Mouse (Mus musculus) CH12.LX (cell line): ENCODE measurements around the gene Eloa. TPM values are rescaled to one million over a fixed set of nuclear protein-coding genes. Genes with fewer than 3 reads are reported as not detected.

ENCODE experiments used
- DNase-seq: peaks from one replicate; pipeline ENCODE4 v3.0.0-alpha.2; 2013; ENCODE audit errors: extremely low read depth
- H3K27ac ChIP-seq: 2 replicates; pipeline ENCODE4 v1.5.1; 2012; ENCODE audit warnings: low read depth, mild to moderate bottlenecking, control low read depth, moderate library complexity; ENCODE audit not compliant: insufficient read depth
- H3K27me3 ChIP-seq: replicated peaks from 2 replicates; pipeline ENCODE3; 2012; ENCODE audit warnings: inconsistent platforms
- H3K36me3 ChIP-seq, 2 experiments: replicated peaks in 1 of 2; 2 replicates each; pipeline versions ENCODE3 to v1.6.1; 2012; ENCODE audit warnings: inconsistent platforms in 1 of 2, low read length in 1 of 2, mild to moderate bottlenecking in 1 of 2, mixed read lengths in 1 of 2, moderate library complexity in 1 of 2; ENCODE audit not compliant: control insufficient read depth in 1 of 2, insufficient read depth in 1 of 2
- H3K4me1 ChIP-seq, 2 experiments: 2 replicates each; pipeline ENCODE4 v1.6.1; 2012; ENCODE audit warnings: inconsistent platforms in 1 of 2, moderate library complexity in 1 of 2; ENCODE audit not compliant: insufficient read depth in 2 of 2, control insufficient read depth in 1 of 2
- H3K4me2 ChIP-seq: 2 replicates; pipeline ENCODE4 v1.6.1; 2012; ENCODE audit warnings: low read depth, mild to moderate bottlenecking, control low read depth; ENCODE audit not compliant: poor library complexity, insufficient read depth, severe bottlenecking
- H3K4me3 ChIP-seq, 3 experiments: fragments of 150-350 bp in 1 of 3; sonication (generic) in 1 of 3; replicated peaks in 1 of 3; 2 replicates each; pipeline versions ENCODE3 to v1.5.1; 2011 to 2012; ENCODE audit warnings: low read depth in 2 of 3, low read length in 2 of 3, mild to moderate bottlenecking in 2 of 3, moderate library complexity in 2 of 3, control low read depth in 1 of 3, improper control_type of control experiment in 1 of 3, inconsistent platforms in 1 of 3, mixed read lengths in 1 of 3; ENCODE audit not compliant: poor library complexity in 1 of 3
- H3K79me2 ChIP-seq: replicated peaks from 2 replicates; pipeline ENCODE4 v1.6.1; 2012; ENCODE audit warnings: mild to moderate bottlenecking, moderate library complexity; ENCODE audit not compliant: control insufficient read depth, poor library complexity, insufficient read depth, severe bottlenecking; ENCODE audit errors: extremely low read depth
- H3K9ac ChIP-seq: 2 replicates; pipeline ENCODE4 v1.6.1; 2012; ENCODE audit warnings: low read depth, mild to moderate bottlenecking, control low read depth, moderate library complexity; ENCODE audit not compliant: insufficient read depth
- H3K9me3 ChIP-seq: replicated peaks from 2 replicates; pipeline ENCODE3; 2012; ENCODE audit warnings: low read length, inconsistent platforms, mixed read lengths
- CHD1 ChIP-seq: IDR thresholded peaks from 2 replicates; pipeline ENCODE4 v1.6.1; 2012; ENCODE audit warnings: low read depth, low read length, improper control_type of control experiment, inconsistent platforms
- ELF1 ChIP-seq: IDR thresholded peaks from 2 replicates; pipeline ENCODE4 v1.6.1; 2014; ENCODE audit warnings: low read depth, mild to moderate bottlenecking, inconsistent platforms, low read length, improper control_type of control experiment
- EP300 ChIP-seq: IDR thresholded peaks from 2 replicates; pipeline ENCODE4 v1.6.1; 2011; ENCODE audit warnings: low read length, improper control_type of control experiment
- GABPA ChIP-seq: IDR thresholded peaks from 2 replicates; pipeline ENCODE4 v1.6.1; 2012; ENCODE audit warnings: low read depth, low read length, improper control_type of control experiment, inconsistent platforms; ENCODE audit not compliant: insufficient replicate concordance
- HCFC1 ChIP-seq: IDR thresholded peaks from 2 replicates; pipeline ENCODE4 v1.6.1; 2012; ENCODE audit warnings: low read depth, mild to moderate bottlenecking, inconsistent platforms, low read length, improper control_type of control experiment
- MAX ChIP-seq: IDR thresholded peaks from 2 replicates; pipeline ENCODE4 v1.6.1; 2011; ENCODE audit warnings: low read length, improper control_type of control experiment
- MXI1 ChIP-seq: IDR thresholded peaks from 2 replicates; pipeline ENCODE4 v1.6.1; 2011; ENCODE audit warnings: mild to moderate bottlenecking, low read depth, low read length, improper control_type of control experiment
- MYC ChIP-seq: IDR thresholded peaks from 2 replicates; pipeline ENCODE4 v1.6.1; 2011; ENCODE audit warnings: low read depth, mild to moderate bottlenecking, improper control_type of control experiment, low read length
- NELFE ChIP-seq: IDR thresholded peaks from 2 replicates; pipeline ENCODE4 v1.6.1; 2011; ENCODE audit warnings: low read depth, low read length, improper control_type of control experiment
- PAX5 ChIP-seq: IDR thresholded peaks from 2 replicates; pipeline ENCODE4 v1.6.1; 2012; ENCODE audit warnings: low read length, inconsistent platforms, mixed read lengths
- POLR2A ChIP-seq: IDR thresholded peaks from 2 replicates; pipeline ENCODE4 v1.6.1; 2011; ENCODE audit warnings: low read depth, mild to moderate bottlenecking, improper control_type of control experiment, low read length
- RAD21 ChIP-seq: IDR thresholded peaks from 2 replicates; pipeline ENCODE4 v1.6.1; 2011; ENCODE audit warnings: low read depth, mild to moderate bottlenecking, low read length, improper control_type of control experiment, moderate library complexity
- RCOR1 ChIP-seq: conservative IDR thresholded peaks from 2 replicates; pipeline ENCODE4 v1.6.1; 2012; ENCODE audit warnings: low read depth, mild to moderate bottlenecking, inconsistent platforms, low read length, improper control_type of control experiment
- SIN3A ChIP-seq: IDR thresholded peaks from 2 replicates; pipeline ENCODE4 v1.6.1; 2012; ENCODE audit warnings: low read length, improper control_type of control experiment, inconsistent platforms
- SMC3 ChIP-seq: IDR thresholded peaks from 2 replicates; pipeline ENCODE4 v1.6.1; 2011; ENCODE audit warnings: low read depth, low read length, improper control_type of control experiment
- TBP ChIP-seq: conservative IDR thresholded peaks from 2 replicates; pipeline ENCODE4 v1.6.1; 2011; ENCODE audit warnings: low read depth, low read length, improper control_type of control experiment
- TCF12 ChIP-seq: IDR thresholded peaks from 2 replicates; pipeline ENCODE4 v1.6.1; 2014; ENCODE audit warnings: low read depth, mild to moderate bottlenecking, inconsistent platforms, low read length, improper control_type of control experiment
- USF1 ChIP-seq: IDR thresholded peaks from 2 replicates; pipeline ENCODE4 v1.6.1; 2014; ENCODE audit warnings: low read depth, mild to moderate bottlenecking, inconsistent platforms, low read length, improper control_type of control experiment
- ZKSCAN1 ChIP-seq: IDR thresholded peaks from 2 replicates; pipeline ENCODE4 v1.6.1; 2012; ENCODE audit warnings: low read depth, inconsistent platforms, low read length, improper control_type of control experiment, borderline replicate concordance
- ZNF384 ChIP-seq: IDR thresholded peaks from 2 replicates; pipeline ENCODE4 v1.6.1; 2012; ENCODE audit warnings: low read depth, low read length, improper control_type of control experiment, inconsistent platforms
- dilution Hi-C: fragments of 300-500 bp; cut with MboI; formaldehyde crosslinking; loops from 2 replicates; pipeline ENCODE4 v1.14.3; 2020; ENCODE audit warnings: low sequenced_read_pairs; ENCODE audit not compliant: extremely low pct_unique_long_range_greater_than_20kb, extremely low pct_ligation_motif_present
- in situ Hi-C: fragments of 300-500 bp; cut with MboI; formaldehyde crosslinking; loops from 3 replicates; pipeline ENCODE4 v1.14.3; 2019; ENCODE audit warnings: low sequenced_read_pairs, low pct_ligation_motif_present, low pct_unique_long_range_greater_than_20kb, mixed read lengths
- polyA plus RNA-seq: library from polyadenylated mRNA; unstranded; fragments of >175 nt; gene quantifications from 2 replicates; pipeline ENCODE4 v1.2.1, GENCODE M21; 2012; ENCODE audit warnings: low read depth; ENCODE audit not compliant: insufficient read length
- total RNA-seq, 2 experiments: library from RNA; depleted of rRNA; stranded (reverse); fragments of 300-350 nt in 1 of 2; fragments of >200 nt in 1 of 2; gene quantifications; 2 replicates each; pipeline ENCODE4 v1.2.3; 2012 to 2014

Eloa gene
- total and polyA plus RNA-seq, 3 experiments, result 45.8 to 66.2 (median 66.0) TPM

DNA sequence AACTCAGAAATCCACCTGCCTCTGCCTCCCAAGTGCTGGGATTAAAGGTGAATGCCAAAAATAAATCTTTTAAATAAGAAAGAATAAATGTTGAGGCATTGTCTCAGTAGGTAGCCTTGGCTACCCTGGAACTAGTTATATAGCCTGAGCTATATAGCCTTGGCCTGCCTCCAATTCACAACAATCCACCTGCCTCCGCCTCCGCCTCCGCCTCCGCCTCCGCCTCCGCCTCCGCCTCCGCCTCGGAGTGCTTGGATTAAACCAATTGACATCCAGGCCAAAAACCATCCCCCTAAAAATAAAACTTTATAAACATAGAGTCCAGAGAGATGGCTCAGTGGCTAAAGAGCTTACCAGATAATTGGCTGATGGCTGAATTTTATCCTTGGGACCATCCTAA, 1.4 kb upstream of the Eloa start:
- no peak overlapping the region for H3K4me3 ChIP-seq
- H3K27ac ChIP-seq, result no peak overlapping the region
- H3K9ac ChIP-seq, result no peak overlapping the region
- H3K79me2 ChIP-seq, result peaks cover 35% of the 10 kb centered on the region
- in situ Hi-C loops (no loop called here), dilution Hi-C loops (no loop called here)
- H3K9me3 ChIP-seq, result peaks cover 3% of the 10 kb centered on the region
- peaks cover 15 to 39% of the 10 kb centered on the region in 2 experiments for H3K4me1 ChIP-seq
- peaks cover 5 to 17% of the 10 kb centered on the region in 2 experiments for H3K36me3 ChIP-seq
- no peak overlapping the region for H3K4me2 ChIP-seq
- no peaks in the 10 kb centered on the region for H3K27me3 ChIP-seq
- DNase-seq, result no peak
- no peak for TF ChIP-seq TBP
- no peak for TF ChIP-seq POLR2A
- no peak for TF ChIP-seq RAD21
- no peak for TF ChIP-seq EP300
- TF ChIP-seq RCOR1, result no peak
- no peak for TF ChIP-seq CHD1
- TF ChIP-seq MAX, result no peak
- TF ChIP-seq SMC3, result no peak

DNA sequence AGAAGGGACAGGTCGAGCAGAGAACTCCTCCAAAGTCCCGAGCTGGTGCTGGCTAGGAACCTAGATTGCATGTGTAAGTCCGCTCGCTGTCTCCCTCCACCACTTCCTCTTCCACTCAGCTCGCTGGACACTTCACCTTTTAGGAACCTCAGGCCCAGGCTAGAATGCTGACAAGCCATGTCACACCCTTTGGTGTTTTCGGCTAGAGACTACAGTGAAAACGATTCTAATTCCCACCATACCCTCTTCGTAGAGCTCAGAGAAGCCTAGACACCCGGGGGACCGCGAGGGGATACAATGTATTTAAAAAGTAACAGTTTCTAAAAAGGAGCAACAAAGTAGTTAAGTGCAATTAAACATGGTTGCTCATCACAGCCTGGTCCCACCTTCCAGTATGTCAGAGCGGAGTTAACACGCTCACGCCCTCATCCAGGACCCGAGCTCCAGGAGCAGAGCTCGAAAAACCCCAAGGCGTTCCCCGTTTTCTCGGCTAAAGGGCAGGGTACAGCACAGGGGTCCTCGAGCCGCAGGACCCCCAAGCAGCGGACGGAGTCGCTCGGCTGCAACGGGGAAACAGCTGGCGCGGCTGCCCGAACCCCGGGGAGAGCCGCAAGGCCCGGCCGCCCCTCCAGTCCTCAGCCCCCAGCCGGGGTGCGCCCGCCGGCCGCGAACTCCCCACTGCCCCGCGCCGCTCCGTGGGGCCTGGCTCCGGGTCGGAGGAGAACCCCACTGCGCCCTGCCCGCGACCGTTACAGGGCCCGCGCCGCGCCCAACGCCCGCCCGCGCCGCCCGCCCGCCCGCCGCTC, 617 bp downstream of the Eloa start:
- H3K4me2 ChIP-seq, result no peak overlapping the region
- peak overlapping the region; percentile 97 for H3K9ac ChIP-seq
- in situ Hi-C loops (no loop called here), dilution Hi-C loops (no loop called here)
- no peak for DNase-seq
- H3K27me3 ChIP-seq, result no peaks in the 10 kb centered on the region
- H3K9me3 ChIP-seq, result peaks cover 3% of the 10 kb centered on the region
- peaks cover 8 to 27% of the 10 kb centered on the region in 2 experiments for H3K36me3 ChIP-seq
- H3K4me1 ChIP-seq, result peaks cover 5 to 32% of the 10 kb centered on the region in 2 experiments
- TF ChIP-seq CHD1 (peak; percentile 86; the same call in 1 of the 2 replicates), ZNF384 (no peak), HCFC1 (peak; percentile 59), MAX (no peak), USF1 (no peak), GABPA (no peak), EP300 (no peak), MXI1 (peak; percentile 62; the same call in 1 of the 2 replicates), SIN3A (peak; percentile 83), TCF12 (no peak), ELF1 (0 out of 2 replicates have a peak, but pooled peaks have one; percentile 16), ZKSCAN1 (no peak), PAX5 (no peak), NELFE (no peak), MYC (no peak)
- peaks cover 55% of the 10 kb centered on the region for H3K79me2 ChIP-seq
- H3K27ac ChIP-seq, result peak overlapping the region; percentile 39
- peak overlapping the region; percentile 88 to 97 (median 94) for H3K4me3 ChIP-seq
